Mouse (Mus musculus): Measurements from ENCODE around the gene Cryzl1. TPM values are rescaled to one million over a fixed set of nuclear protein-coding genes. Genes with fewer than 3 reads are reported as not detected.
A peak's percentile ranks its signal among the peaks of the same experiment; 100 is the strongest.

Gene Cryzl1
- polyA plus RNA-seq, 1 experiment, result 16.7 TPM

- Histone ChIP-seq H3ac (ENCODE audit: control insufficient read depth, insufficient read length, low read depth) (no peak overlapping the region), H3K79me2 (ENCODE audit: control insufficient read depth, insufficient read depth) (peaks cover 58% of the 10 kb centered on the region), H3K4me3 (ENCODE audit: insufficient read depth, poor library complexity, severe bottlenecking) (no peak overlapping the region), H3K36me3 (ENCODE audit: control insufficient read depth, insufficient read depth) (no peaks in the 10 kb centered on the region), H3K79me3 (ENCODE audit: low read depth) (peaks cover 18% of the 10 kb centered on the region), H3K27me3 (ENCODE audit: control insufficient read depth, insufficient read depth, insufficient read length) (no peaks in the 10 kb centered on the region)
- no peak for TF ChIP-seq CTCF (IDR thresholded peaks at IDR 0.05; ENCODE audit: control insufficient read depth, insufficient read depth, insufficient read length)
- TF ChIP-seq MYOG (IDR thresholded peaks at IDR 0.05; ENCODE audit: control insufficient read depth, extremely low read depth, insufficient read length), result no peak
- TF ChIP-seq FOSL1 (IDR thresholded peaks at IDR 0.05; ENCODE audit: insufficient read depth, low read length, poor library complexity, severe bottlenecking), result no peak
- TF ChIP-seq MAX (IDR thresholded peaks at IDR 0.05), result peak; percentile 72
- TF ChIP-seq CEBPB (IDR thresholded peaks at IDR 0.05; ENCODE audit: low read depth), result no peak
- peak; percentile 38 for TF ChIP-seq MYOD1 (IDR thresholded peaks at IDR 0.05; ENCODE audit: control insufficient read depth, insufficient read length, low read depth)
- TF ChIP-seq USF1 (IDR thresholded peaks at IDR 0.05; ENCODE audit: low read depth), result no peak
Measured at GRCm38 (mm10) chr16:91763975-91764374, 35.2 kb upstream of the Cryzl1 start.

- Histone ChIP-seq H3K36me3 (ENCODE audit: control insufficient read depth, insufficient read depth) (no peaks in the 10 kb centered on the region), H3K4me3 (ENCODE audit: insufficient read depth, poor library complexity, severe bottlenecking) (no peak overlapping the region), H3K79me2 (ENCODE audit: control insufficient read depth, insufficient read depth) (peaks cover 55% of the 10 kb centered on the region), H3K79me3 (ENCODE audit: low read depth) (peaks cover 12% of the 10 kb centered on the region), H3K27me3 (ENCODE audit: control insufficient read depth, insufficient read depth, insufficient read length) (no peaks in the 10 kb centered on the region), H3ac (ENCODE audit: control insufficient read depth, insufficient read length, low read depth) (no peak overlapping the region)
- no peak for TF ChIP-seq MYOG (IDR thresholded peaks at IDR 0.05; ENCODE audit: control insufficient read depth, extremely low read depth, insufficient read length)
- no peak for TF ChIP-seq MAX (IDR thresholded peaks at IDR 0.05)
- no peak for TF ChIP-seq FOSL1 (IDR thresholded peaks at IDR 0.05; ENCODE audit: insufficient read depth, low read length, poor library complexity, severe bottlenecking)
- TF ChIP-seq CTCF (IDR thresholded peaks at IDR 0.05; ENCODE audit: control insufficient read depth, insufficient read depth, insufficient read length), result no peak
- TF ChIP-seq MYOD1 (IDR thresholded peaks at IDR 0.05; ENCODE audit: control insufficient read depth, insufficient read length, low read depth), result no peak
- TF ChIP-seq USF1 (IDR thresholded peaks at IDR 0.05; ENCODE audit: low read depth), result no peak
- TF ChIP-seq CEBPB (IDR thresholded peaks at IDR 0.05; ENCODE audit: low read depth), result no peak
Measured at GRCm38 (mm10) chr16:91762476-91762875, 33.7 kb upstream of the Cryzl1 start.

- peaks cover 52% of the 10 kb centered on the region for H3K79me2 ChIP-seq (ENCODE audit: control insufficient read depth, insufficient read depth)
- no peak overlapping the region for H3K4me3 ChIP-seq (ENCODE audit: insufficient read depth, poor library complexity, severe bottlenecking)
- TF ChIP-seq FOSL1 (IDR thresholded peaks at IDR 0.05; ENCODE audit: insufficient read depth, low read length, poor library complexity, severe bottlenecking) (no peak), CEBPB (IDR thresholded peaks at IDR 0.05; ENCODE audit: low read depth) (no peak), CTCF (IDR thresholded peaks at IDR 0.05; ENCODE audit: control insufficient read depth, insufficient read depth, insufficient read length) (no peak), USF1 (IDR thresholded peaks at IDR 0.05; ENCODE audit: low read depth) (no peak)
Measured at GRCm38 (mm10) chr16:91761761-91762160, 33.0 kb upstream of the Cryzl1 start.

GRCm38 (mm10) chr16:91761202-91761601, 32.4 kb upstream of the Cryzl1 start:
- Histone ChIP-seq H3K36me3 (ENCODE audit: control insufficient read depth, insufficient read depth) (no peaks in the 10 kb centered on the region), H3K79me3 (ENCODE audit: low read depth) (peaks cover 13% of the 10 kb centered on the region), H3K79me2 (ENCODE audit: control insufficient read depth, insufficient read depth) (peaks cover 52% of the 10 kb centered on the region), H3ac (ENCODE audit: control insufficient read depth, insufficient read length, low read depth) (no peak overlapping the region), H3K4me3 (ENCODE audit: insufficient read depth, poor library complexity, severe bottlenecking) (no peak overlapping the region), H3K27me3 (ENCODE audit: control insufficient read depth, insufficient read depth, insufficient read length) (no peaks in the 10 kb centered on the region)
- TF ChIP-seq MYOG (IDR thresholded peaks at IDR 0.05; ENCODE audit: control insufficient read depth, extremely low read depth, insufficient read length), result no peak
- TF ChIP-seq CTCF (IDR thresholded peaks at IDR 0.05; ENCODE audit: control insufficient read depth, insufficient read depth, insufficient read length), result no peak

More at GRCm38 (mm10) chr16:91761761-91762160, 33.0 kb upstream of the Cryzl1 start:
- Histone ChIP-seq H3K27me3 (ENCODE audit: control insufficient read depth, insufficient read depth, insufficient read length) (no peaks in the 10 kb centered on the region), H3ac (ENCODE audit: control insufficient read depth, insufficient read length, low read depth) (no peak overlapping the region), H3K79me3 (ENCODE audit: low read depth) (peaks cover 12% of the 10 kb centered on the region), H3K36me3 (ENCODE audit: control insufficient read depth, insufficient read depth) (no peaks in the 10 kb centered on the region)

- H3K4me3 ChIP-seq (ENCODE audit: insufficient read depth, poor library complexity, severe bottlenecking), result no peak overlapping the region
- peaks cover 65% of the 10 kb centered on the region for H3K79me2 ChIP-seq (ENCODE audit: control insufficient read depth, insufficient read depth)
- TF ChIP-seq CTCF (IDR thresholded peaks at IDR 0.05; ENCODE audit: control insufficient read depth, insufficient read depth, insufficient read length) (no peak), USF1 (IDR thresholded peaks at IDR 0.05; ENCODE audit: low read depth) (peak; percentile 63), MYOD1 (IDR thresholded peaks at IDR 0.05; ENCODE audit: control insufficient read depth, insufficient read length, low read depth) (no peak), FOSL1 (IDR thresholded peaks at IDR 0.05; ENCODE audit: insufficient read depth, low read length, poor library complexity, severe bottlenecking) (no peak), CEBPB (IDR thresholded peaks at IDR 0.05; ENCODE audit: low read depth) (no peak)
- no peaks in the 10 kb centered on the region for H3K27me3 ChIP-seq (ENCODE audit: control insufficient read depth, insufficient read depth, insufficient read length)
- peaks cover 16% of the 10 kb centered on the region for H3K79me3 ChIP-seq (ENCODE audit: low read depth)
- H3ac ChIP-seq (ENCODE audit: control insufficient read depth, insufficient read length, low read depth), result no peak overlapping the region
- H3K36me3 ChIP-seq (ENCODE audit: control insufficient read depth, insufficient read depth), result no peaks in the 10 kb centered on the region
Measured at GRCm38 (mm10) chr16:91754957-91755356, 26.2 kb upstream of the Cryzl1 start.

- H3K79me2 ChIP-seq (ENCODE audit: control insufficient read depth, insufficient read depth), result peaks cover 69% of the 10 kb centered on the region
- no peak overlapping the region for H3ac ChIP-seq (ENCODE audit: control insufficient read depth, insufficient read length, low read depth)
- no peaks in the 10 kb centered on the region for H3K27me3 ChIP-seq (ENCODE audit: control insufficient read depth, insufficient read depth, insufficient read length)
- peaks cover 18% of the 10 kb centered on the region for H3K79me3 ChIP-seq (ENCODE audit: low read depth)
- TF ChIP-seq MYOD1 (IDR thresholded peaks at IDR 0.05; ENCODE audit: control insufficient read depth, insufficient read length, low read depth) (no peak), CTCF (IDR thresholded peaks at IDR 0.05; ENCODE audit: control insufficient read depth, insufficient read depth, insufficient read length) (no peak), USF1 (IDR thresholded peaks at IDR 0.05; ENCODE audit: low read depth) (no peak), FOSL1 (IDR thresholded peaks at IDR 0.05; ENCODE audit: insufficient read depth, low read length, poor library complexity, severe bottlenecking) (no peak), CEBPB (IDR thresholded peaks at IDR 0.05; ENCODE audit: low read depth) (no peak), MYOG (IDR thresholded peaks at IDR 0.05; ENCODE audit: control insufficient read depth, extremely low read depth, insufficient read length) (no peak), MAX (IDR thresholded peaks at IDR 0.05) (no peak)
- no peak overlapping the region for H3K4me3 ChIP-seq (ENCODE audit: insufficient read depth, poor library complexity, severe bottlenecking)
- no peaks in the 10 kb centered on the region for H3K36me3 ChIP-seq (ENCODE audit: control insufficient read depth, insufficient read depth)
Measured at GRCm38 (mm10) chr16:91753611-91754010, 24.8 kb upstream of the Cryzl1 start.

Measured in C2C12 (cell line).